Mouse (Mus musculus) liver, postnatal 0 days (tissue): ENCODE measurements around the gene Sec14l3.

Experiments used
- CTCF ChIP-seq: sonication (generic); IDR thresholded peaks from 2 replicates; pipeline ENCODE4 v1.5.1; 2016; ENCODE audit warnings: antibody characterized with exemption, low read depth
- EP300 ChIP-seq: IDR thresholded peaks from 2 replicates; pipeline ENCODE4 v1.6.1; 2016; ENCODE audit warnings: antibody characterized with exemption, low read depth, mild to moderate bottlenecking

- TF ChIP-seq CTCF (no peak), EP300 (no peak)
These were observed 12.0 kb downstream of the Sec14l3 start for GRCm38 (mm10) chr11:4076633-4077032.
